Mouse (Mus musculus) left cerebral cortex, adult 11 months (tissue): ENCODE data around the gene Gm20388.
"Not testable (repeated sequence)": the region's sequence is repeated elsewhere in the genome, so short reads cannot be mapped to it uniquely, and the experiment has no call there.

Experiments
- DNase-seq: peaks from one replicate; pipeline ENCODE4 v3.0.0; 2022; ENCODE audit warnings: low spot score

The Gm20388 gene

GRCm38 (mm10) chr8:121400581-121400980 is 1489.9 kb downstream of the Gm20388 start:
- no peak for DNase-seq

- DNase-seq, result no peak
Measured at GRCm38 (mm10) chr8:121403821-121404220, 1493.2 kb downstream of the Gm20388 start.

- no peak for DNase-seq
Measured at GRCm38 (mm10) chr8:121418081-121418480, 1507.4 kb downstream of the Gm20388 start.

- DNase-seq, result no peak
Measured at GRCm38 (mm10) chr8:121419551-121419950, 1508.9 kb downstream of the Gm20388 start.

- DNase-seq, result no peak
Measured at GRCm38 (mm10) chr8:121421009-121421408, 1510.4 kb downstream of the Gm20388 start.

- DNase-seq, result no peak
Measured at GRCm38 (mm10) chr8:121424080-121424479, 1513.4 kb downstream of the Gm20388 start.

GRCm38 (mm10) chr8:121424600-121424999 is 1514.0 kb downstream of the Gm20388 start:
- no peak for DNase-seq

- no peak for DNase-seq
Measured at GRCm38 (mm10) chr8:121431499-121431898, 1520.9 kb downstream of the Gm20388 start.

- DNase-seq, result no peak
Measured at GRCm38 (mm10) chr8:121433466-121433865, 1522.8 kb downstream of the Gm20388 start.

- no peak for DNase-seq
Measured at GRCm38 (mm10) chr8:121436656-121437055, 1526.0 kb downstream of the Gm20388 start.

- DNase-seq, result no peak
Measured at GRCm38 (mm10) chr8:121437506-121437905, 1526.9 kb downstream of the Gm20388 start.

GRCm38 (mm10) chr8:121438111-121438510 is 1527.5 kb downstream of the Gm20388 start:
- DNase-seq, result no peak

GRCm38 (mm10) chr8:121439351-121439750 is 1528.7 kb downstream of the Gm20388 start:
- no peak for DNase-seq

GRCm38 (mm10) chr8:121443361-121443760 is 1532.7 kb downstream of the Gm20388 start:
- DNase-seq, result no peak

- not testable (repeated sequence) for DNase-seq
Measured at GRCm38 (mm10) chr8:121444521-121444920, 1533.9 kb downstream of the Gm20388 start.

GRCm38 (mm10) chr8:121445027-121445471 is 1534.4 kb downstream of the Gm20388 start:
- peak; percentile 15 for DNase-seq

GRCm38 (mm10) chr8:121446133-121446532 is 1535.5 kb downstream of the Gm20388 start:
- DNase-seq, result no peak

GRCm38 (mm10) chr8:121446862-121447261 is 1536.2 kb downstream of the Gm20388 start:
- DNase-seq, result no peak

- no peak for DNase-seq
Measured at GRCm38 (mm10) chr8:121450211-121450610, 1539.6 kb downstream of the Gm20388 start.

- no peak for DNase-seq
Measured at GRCm38 (mm10) chr8:121451404-121452076, 1540.9 kb downstream of the Gm20388 start.

GRCm38 (mm10) chr8:121454737-121455136 is 1544.1 kb downstream of the Gm20388 start:
- no peak for DNase-seq

- DNase-seq, result no peak
Measured at GRCm38 (mm10) chr8:121461192-121461591, 1550.6 kb downstream of the Gm20388 start.

- no peak for DNase-seq
Measured at GRCm38 (mm10) chr8:121462092-121462491, 1551.5 kb downstream of the Gm20388 start.
